Mouse (Mus musculus) heart, adult 2 months (tissue): ENCODE measurements around the gene Lsm12. TPM values are rescaled to one million over a fixed set of nuclear protein-coding genes. Genes with fewer than 3 reads are reported as not detected.

ENCODE experiments used
- DNase-seq, 2 experiments: peaks; one replicate each; pipeline ENCODE4 v3.0.0; 2021
- H3K27ac ChIP-seq: fragments of 200-600 bp; 2 replicates; pipeline ENCODE4 v1.8.1; 2022
- H3K27me3 ChIP-seq: fragments of 200-500 bp; 2 replicates; pipeline ENCODE4 v1.6.1; 2012; ENCODE audit warnings: mild to moderate bottlenecking, low read length, inconsistent platforms, mixed read lengths; ENCODE audit not compliant: control insufficient read depth, insufficient read depth
- H3K36me3 ChIP-seq: fragments of 200-500 bp; 2 replicates; pipeline ENCODE4 v1.6.1; 2012; ENCODE audit warnings: low read length, inconsistent platforms; ENCODE audit not compliant: control insufficient read depth, insufficient read depth
- H3K4me1 ChIP-seq: fragments of 200-500 bp; 2 replicates; pipeline ENCODE4 v1.6.1; 2011; ENCODE audit warnings: low read length; ENCODE audit not compliant: control insufficient read depth, insufficient read depth
- H3K4me3 ChIP-seq: fragments of 200-600 bp; 2 replicates; pipeline ENCODE4 v1.8.1; 2022
- H3K79me2 ChIP-seq: fragments of 200-500 bp; replicated peaks from 2 replicates; pipeline ENCODE4 v1.6.1; 2012; ENCODE audit warnings: mild to moderate bottlenecking, inconsistent platforms, low read length, moderate library complexity, mixed read lengths; ENCODE audit not compliant: control insufficient read depth, insufficient read depth
- H3K9ac ChIP-seq: fragments of 200-500 bp; 2 replicates; pipeline ENCODE4 v1.6.1; 2012; ENCODE audit warnings: low read depth, mild to moderate bottlenecking, control low read depth, inconsistent platforms, low read length, mixed read lengths
- CTCF ChIP-seq: fragments of 200-600 bp; IDR thresholded peaks from 2 replicates; pipeline ENCODE4 v1.8.1; 2022; ENCODE audit warnings: antibody characterized with exemption, mild to moderate bottlenecking, moderate library complexity
- EP300 ChIP-seq: fragments of 200-500 bp; IDR thresholded peaks from 2 replicates; pipeline ENCODE4 v1.6.1; 2011; ENCODE audit warnings: low read depth, low read length, control low read depth; ENCODE audit not compliant: insufficient read depth
- POLR2A ChIP-seq: fragments of 200-500 bp; IDR thresholded peaks from 2 replicates; pipeline ENCODE4 v1.6.1; 2011; ENCODE audit warnings: mild to moderate bottlenecking, low read depth, low read length, control low read depth; ENCODE audit not compliant: insufficient read depth
- WGBS: fragments of 180-500 bp; shearing (Covaris S2); methylation state at CpG from one replicate; pipeline ENCODE4 v1.1.7; 2018; 5-methylcytosine and 5-hydroxymethylcytosine counted together
- intact Hi-C: fragments of 180-260 bp; cut with DNase I; formaldehyde crosslinking; loops from one replicate; pipeline ENCODE4 v1.15.1; 2025
- polyA plus RNA-seq: library from polyadenylated mRNA; depleted of rRNA; stranded (reverse); fragments of >200 nt; gene quantifications from 2 replicates; pipeline ENCODE4 v1.2.3, GENCODE M21; 2012
- total RNA-seq, 2 experiments: library from RNA; stranded (reverse); gene quantifications; 2 replicates each; pipeline ENCODE4 v1.2.3; 2021

The Lsm12 gene
- total and polyA plus RNA-seq, 3 experiments, result 32.5 to 50.2 (median 49.4) TPM

DNA sequence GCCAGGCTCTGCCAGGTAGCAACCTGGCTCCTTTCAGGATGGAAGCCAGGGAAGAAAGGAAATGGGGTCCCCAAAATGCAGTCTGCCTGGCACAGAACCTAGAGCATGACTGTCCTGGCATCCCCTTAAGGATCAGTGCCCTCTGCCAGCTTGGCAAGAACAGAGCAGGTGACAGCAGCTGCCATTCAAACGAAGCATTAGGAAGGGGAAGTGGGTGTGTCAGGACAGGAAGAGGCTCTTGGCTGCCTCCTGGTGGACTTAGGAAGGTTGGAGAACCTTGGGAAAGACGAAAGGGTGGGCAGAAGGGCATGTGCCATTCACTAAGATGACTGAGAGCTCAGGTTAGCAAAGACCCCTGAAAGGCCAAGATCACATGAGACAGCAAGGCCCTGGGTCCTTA is 24.6 kb upstream of the Lsm12 start:
- Histone ChIP-seq H3K4me3 (no peak overlapping the region), H3K36me3 (peaks cover 1% of the 10 kb centered on the region; the same call in 1 of the 2 replicates), H3K27me3 (no peaks in the 10 kb centered on the region), H3K27ac (peak overlapping the region; percentile 53), H3K4me1 (peaks cover 35% of the 10 kb centered on the region), H3K9ac (no peak overlapping the region), H3K79me2 (peaks cover 11% of the 10 kb centered on the region)
- DNase-seq, result peak; percentile 45 to 46
- intact Hi-C loops, result loop anchor here (1.0 to 2.0 kb wide), 2 partner anchors 15 to 19 kb away; no protein-coding TSS in a partner anchor
- 10% methylated on average over 2 of the region's 2 CpGs for WGBS
- TF ChIP-seq EP300 (0 out of 2 replicates have a peak, but pooled peaks have one; percentile 58), POLR2A (no peak), CTCF (peak; percentile 78)

GRCm38 (mm10) chr11:102208846-102209245 is 23.8 kb upstream of the Lsm12 start:
- no peak for TF ChIP-seq POLR2A
- TF ChIP-seq CTCF, result no peak
- no peak for TF ChIP-seq EP300
- Histone ChIP-seq H3K27me3 (no peaks in the 10 kb centered on the region), H3K4me1 (peaks cover 30% of the 10 kb centered on the region), H3K36me3 (0 out of 2 replicates have a peak, but pooled peaks cover 1% of the 10 kb centered on the region), H3K9ac (no peak overlapping the region), H3K27ac (no peak overlapping the region; the same call in 1 of the 2 replicates), H3K79me2 (peaks cover 11% of the 10 kb centered on the region), H3K4me3 (no peak overlapping the region)
- WGBS, result 19% methylated on average over 4 of the region's 4 CpGs
- peak in 1 of 2 experiments; percentile 18 for DNase-seq
- intact Hi-C loops, result loop anchor here (2.0 kb wide), 1 partner anchor 18 kb away; no protein-coding TSS in a partner anchor

DNA sequence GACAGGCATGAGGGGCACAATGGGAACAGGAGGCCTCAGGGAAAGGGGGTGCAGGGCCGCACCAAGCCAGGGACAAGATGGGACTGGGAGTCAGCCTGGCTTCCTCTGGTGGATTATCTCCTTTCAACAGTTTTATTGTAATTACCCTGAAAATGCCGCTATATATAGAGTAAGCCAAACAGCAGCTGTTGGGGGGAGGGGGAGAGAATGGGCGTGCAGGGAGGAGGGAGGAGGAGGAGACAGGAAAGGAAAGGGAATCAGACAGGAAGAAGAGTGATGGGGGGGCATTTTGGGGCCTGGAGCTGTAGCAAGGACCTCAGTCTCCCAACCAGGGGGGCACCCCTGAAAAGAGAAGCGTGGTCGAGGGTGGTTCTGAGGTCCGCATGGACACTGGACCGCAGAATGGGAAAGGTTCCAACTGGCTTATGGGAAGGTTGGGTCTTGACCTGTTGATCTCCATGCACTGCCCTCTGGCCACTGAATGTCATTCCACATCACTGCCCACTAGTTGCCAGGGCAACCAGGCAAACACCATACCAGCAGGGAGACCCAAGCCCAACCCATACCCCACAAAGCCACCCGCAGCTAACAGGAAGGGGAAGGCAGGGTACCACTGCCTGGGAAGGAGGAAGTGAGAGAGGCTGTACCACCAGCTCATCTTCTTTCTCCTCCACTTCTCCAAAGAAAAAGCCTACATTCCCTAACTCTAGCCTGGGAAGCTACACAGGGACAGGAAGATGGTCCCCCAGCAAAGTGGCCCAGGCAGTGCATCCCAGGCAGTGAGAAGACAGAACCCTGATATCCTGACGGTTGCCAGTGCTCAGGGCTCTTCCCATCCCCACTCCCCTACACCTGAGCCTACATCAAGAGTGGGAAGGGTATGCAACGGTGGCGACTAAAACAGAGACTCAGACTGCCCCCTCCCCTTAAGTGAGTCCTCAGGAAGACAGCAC is 23.0 kb upstream of the Lsm12 start:
- no peak overlapping the region for H3K4me3 ChIP-seq
- TF ChIP-seq EP300, result no peak
- TF ChIP-seq POLR2A, result no peak
- TF ChIP-seq CTCF, result no peak
- no peak overlapping the region for H3K9ac ChIP-seq
- DNase-seq, result peak in 1 of 2 experiments; percentile 51
- H3K27ac ChIP-seq, result peak overlapping the region; percentile 47; the same call in 1 of the 2 replicates
- H3K36me3 ChIP-seq, result no peaks in the 10 kb centered on the region
- no peaks in the 10 kb centered on the region for H3K27me3 ChIP-seq
- peaks cover 8% of the 10 kb centered on the region for H3K79me2 ChIP-seq
- intact Hi-C loops, result loop anchor here (2.0 kb wide), 1 partner anchor 17 kb away; no protein-coding TSS in a partner anchor
- peaks cover 25% of the 10 kb centered on the region for H3K4me1 ChIP-seq
- 29% methylated on average over 11 of the region's 11 CpGs for WGBS

- TF ChIP-seq EP300 (no peak), CTCF (no peak), POLR2A (no peak)
- Histone ChIP-seq H3K4me1 (peaks cover 21% of the 10 kb centered on the region), H3K27ac (no peak overlapping the region), H3K79me2 (peaks cover 5% of the 10 kb centered on the region), H3K36me3 (no peaks in the 10 kb centered on the region), H3K27me3 (no peaks in the 10 kb centered on the region), H3K4me3 (no peak overlapping the region), H3K9ac (no peak overlapping the region)
- no peak for DNase-seq
- 83% methylated on average over 30 of the region's 30 CpGs for WGBS
- intact Hi-C loops, result no loop called here
Observed at GRCm38 (mm10) chr11:102206481-102206880, 21.4 kb upstream of the Lsm12 start.

GRCm38 (mm10) chr11:102201408-102201821 is 16.3 kb upstream of the Lsm12 start:
- no peak for DNase-seq
- Histone ChIP-seq H3K27ac (no peak overlapping the region), H3K27me3 (no peaks in the 10 kb centered on the region), H3K36me3 (no peaks in the 10 kb centered on the region), H3K4me3 (no peak overlapping the region), H3K79me2 (peaks cover under 1% of the 10 kb centered on the region; the same call in 1 of the 2 replicates), H3K9ac (no peak overlapping the region), H3K4me1 (no peaks in the 10 kb centered on the region; the same call in 1 of the 2 replicates)
- intact Hi-C loops, result loop anchor here (5.0 kb wide), 1 partner anchor 46 kb away; the partner anchor contains the start of gene BC030867
- peak; percentile 28 for TF ChIP-seq CTCF
- TF ChIP-seq EP300, result no peak
- TF ChIP-seq POLR2A, result no peak
- WGBS, result 74% methylated on average over 12 of the region's 12 CpGs

DNA sequence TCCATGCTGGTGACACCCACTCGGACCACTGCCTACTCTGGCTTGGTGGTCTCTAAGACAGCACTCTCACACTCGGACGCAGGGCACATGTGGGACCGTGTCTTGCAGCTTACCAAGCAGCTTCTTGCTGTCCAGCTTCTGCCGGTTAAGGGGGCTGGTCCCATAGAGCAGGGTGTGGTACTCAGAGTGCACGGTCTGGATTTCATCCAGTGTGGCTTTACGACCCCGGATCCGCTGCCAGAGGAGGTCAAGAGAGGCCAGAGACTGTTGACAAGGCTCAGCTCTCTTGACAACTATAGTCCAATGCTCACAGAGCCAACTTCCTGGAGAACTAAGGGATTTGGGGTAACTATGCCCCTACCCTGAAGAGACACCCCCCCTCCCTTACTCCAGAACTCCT is 14.8 kb upstream of the Lsm12 start:
- no peak overlapping the region for H3K27ac ChIP-seq
- peak in 1 of 2 experiments; percentile 15 for DNase-seq
- no peaks in the 10 kb centered on the region; the same call in 1 of the 2 replicates for H3K4me1 ChIP-seq
- H3K9ac ChIP-seq, result no peak overlapping the region
- H3K4me3 ChIP-seq, result no peak overlapping the region
- WGBS, result 61% methylated on average over 9 of the region's 9 CpGs
- no peaks in the 10 kb centered on the region for H3K79me2 ChIP-seq
- no peaks in the 10 kb centered on the region for H3K36me3 ChIP-seq
- intact Hi-C loops, result loop anchor here (5.0 kb wide), 1 partner anchor 47 kb away; the partner anchor contains the start of gene BC030867
- H3K27me3 ChIP-seq, result no peaks in the 10 kb centered on the region
- TF ChIP-seq EP300, result no peak
- no peak for TF ChIP-seq POLR2A
- no peak for TF ChIP-seq CTCF
